Mouse (Mus musculus): ENCODE results near the gene Coro2b. TPM values are rescaled to one million over a fixed set of nuclear protein-coding genes. Genes with fewer than 3 reads are reported as not detected.

Coro2b gene
- polyA plus RNA-seq, 1 experiment from 2014 or later: 35.1 TPM

DNA sequence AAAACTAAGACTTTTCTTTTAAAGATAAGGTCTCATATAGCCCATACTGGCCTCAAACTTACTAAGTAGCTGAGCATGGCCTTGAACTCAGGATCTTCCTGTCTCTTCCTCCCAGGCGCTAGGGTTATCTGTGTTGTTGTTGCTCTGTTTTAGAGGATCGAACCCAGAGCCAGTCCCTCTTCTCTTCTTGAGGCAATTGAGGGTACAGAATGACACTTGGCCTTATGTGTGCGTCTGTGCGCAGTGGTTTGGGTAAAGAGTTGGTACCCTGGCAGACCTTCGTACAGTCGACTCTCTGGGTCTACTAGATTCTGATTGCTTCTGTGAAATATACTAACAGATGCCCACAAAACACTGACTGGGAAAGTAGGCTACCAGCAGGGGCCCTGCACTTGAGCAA lies 114.9 kb downstream of the Coro2b start:
- no peak overlapping the region for H3K27ac ChIP-seq
- H3K4me2 ChIP-seq: no peak overlapping the region
- no peak overlapping the region for H3K9ac ChIP-seq
- peaks cover 4% of the 10 kb centered on the region; the same call in 1 of the 2 replicates for H3K36me3 ChIP-seq (replicated peaks)
- no peak overlapping the region for H3K4me3 ChIP-seq
- no peak for ATAC-seq (replicated peaks)
- H3K9me3 ChIP-seq: no peaks in the 10 kb centered on the region
- no peaks in the 10 kb centered on the region; the same call in 1 of the 2 replicates for H3K4me1 ChIP-seq
- 97% methylated on average over 6 of the region's 6 CpGs for WGBS
- H3K27me3 ChIP-seq (replicated peaks): no peaks in the 10 kb centered on the region

DNA sequence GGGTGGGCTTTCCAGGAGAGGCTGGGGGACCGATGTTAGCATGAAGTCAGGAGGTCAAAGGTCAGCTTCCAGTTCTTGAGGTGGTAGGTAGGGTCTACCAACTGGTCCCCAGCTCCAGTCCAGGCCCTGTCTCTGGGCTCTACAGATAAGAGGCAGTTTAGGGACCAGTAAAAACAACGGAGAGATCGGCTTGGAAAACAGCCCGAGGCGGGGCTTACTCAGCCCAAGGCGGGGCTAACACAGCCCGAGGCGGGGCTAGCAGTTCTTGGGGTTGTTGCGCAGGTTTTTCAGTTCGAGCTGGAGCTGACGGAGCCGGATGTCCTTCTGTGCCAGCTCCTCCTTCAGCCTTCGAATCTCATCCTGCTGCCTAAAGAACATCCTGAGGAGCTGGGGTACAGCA lies 115.8 kb downstream of the Coro2b start:
- H3K27me3 ChIP-seq (replicated peaks): no peaks in the 10 kb centered on the region
- H3K27ac ChIP-seq: no peak overlapping the region
- H3K36me3 ChIP-seq (replicated peaks): peaks cover 4% of the 10 kb centered on the region; the same call in 1 of the 2 replicates
- no peaks in the 10 kb centered on the region for H3K9me3 ChIP-seq
- H3K9ac ChIP-seq: no peak overlapping the region
- no peak for ATAC-seq (replicated peaks)
- 8% methylated on average over 13 of the region's 13 CpGs for WGBS
- H3K4me3 ChIP-seq: no peak overlapping the region
- no peaks in the 10 kb centered on the region; the same call in 1 of the 2 replicates for H3K4me1 ChIP-seq
- 0 out of 2 replicates have a peak overlapping the region, but pooled peaks have one; percentile 3 for H3K4me2 ChIP-seq

DNA sequence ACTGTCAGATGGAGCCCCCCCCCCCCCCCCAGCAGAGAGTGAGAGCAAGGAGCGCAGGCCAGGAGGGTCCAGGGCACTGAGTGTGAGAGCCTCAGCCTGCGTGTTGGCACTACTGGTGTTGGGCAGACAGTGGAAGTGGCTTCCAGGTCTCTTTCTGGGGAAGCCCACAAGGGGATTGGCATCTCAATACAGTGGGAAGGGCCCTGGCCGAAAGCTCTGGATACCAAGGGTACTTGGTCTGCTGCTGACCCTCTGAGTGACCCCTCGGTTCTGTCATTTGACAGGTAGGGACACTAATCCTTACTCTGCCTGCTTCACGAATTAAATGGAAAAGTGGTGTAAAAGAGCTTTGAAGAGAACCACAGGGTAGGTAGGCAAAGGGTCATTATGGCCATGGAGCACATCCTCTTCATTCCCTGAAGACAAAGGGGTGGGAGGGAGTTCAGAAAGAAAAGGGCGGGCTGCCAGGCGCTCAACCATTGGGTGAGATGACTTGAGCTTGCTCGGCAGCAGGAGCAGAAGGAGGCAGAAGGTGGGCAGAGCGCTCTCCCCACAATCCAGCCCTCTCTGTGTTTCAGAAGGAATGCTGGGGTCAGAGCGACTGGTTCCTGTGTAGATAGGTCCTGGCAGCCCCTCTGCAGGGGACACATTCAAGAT lies 116.5 kb downstream of the Coro2b start:
- Histone ChIP-seq H3K27me3 (replicated peaks) (no peaks in the 10 kb centered on the region), H3K4me1 (peaks cover under 1% of the 10 kb centered on the region; the same call in 1 of the 2 replicates), H3K4me2 (0 out of 2 replicates have a peak overlapping the region, but pooled peaks have one; percentile 3), H3K9ac (no peak overlapping the region), H3K9me3 (no peaks in the 10 kb centered on the region), H3K36me3 (replicated peaks) (peaks cover 4% of the 10 kb centered on the region; the same call in 1 of the 2 replicates), H3K27ac (no peak overlapping the region), H3K4me3 (no peak overlapping the region)
- 39% methylated on average over 9 of the region's 10 CpGs for WGBS
- ATAC-seq (replicated peaks): no peak

DNA sequence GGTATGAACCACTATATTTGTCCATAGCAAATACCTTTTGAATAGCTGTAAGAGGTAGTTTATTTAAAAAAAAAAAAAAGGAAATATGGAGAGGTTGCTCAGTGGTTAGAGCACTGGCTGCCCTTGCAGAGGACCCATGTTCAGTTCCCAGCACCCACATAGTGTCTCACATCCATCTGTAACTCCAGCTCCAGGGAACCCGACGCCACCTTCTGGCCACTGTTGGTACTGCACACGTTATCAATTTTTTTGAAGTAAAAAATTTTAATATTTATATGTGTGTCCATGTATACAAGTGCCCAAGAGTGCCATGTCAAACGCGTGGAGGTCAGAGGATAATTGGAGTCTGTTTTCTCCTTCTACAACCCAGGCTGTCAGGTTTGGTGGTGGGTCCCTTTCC lies 118.1 kb downstream of the Coro2b start:
- Histone ChIP-seq H3K9me3 (no peaks in the 10 kb centered on the region), H3K36me3 (replicated peaks) (0 out of 2 replicates have a peak, but pooled peaks cover 4% of the 10 kb centered on the region), H3K4me2 (no peak overlapping the region), H3K4me1 (peaks cover 6% of the 10 kb centered on the region; the same call in 1 of the 2 replicates), H3K27me3 (replicated peaks) (no peaks in the 10 kb centered on the region), H3K4me3 (no peak overlapping the region), H3K27ac (no peak overlapping the region), H3K9ac (no peak overlapping the region)
- WGBS: 66% methylated on average over 5 of the region's 5 CpGs
- ATAC-seq (replicated peaks): no peak

DNA sequence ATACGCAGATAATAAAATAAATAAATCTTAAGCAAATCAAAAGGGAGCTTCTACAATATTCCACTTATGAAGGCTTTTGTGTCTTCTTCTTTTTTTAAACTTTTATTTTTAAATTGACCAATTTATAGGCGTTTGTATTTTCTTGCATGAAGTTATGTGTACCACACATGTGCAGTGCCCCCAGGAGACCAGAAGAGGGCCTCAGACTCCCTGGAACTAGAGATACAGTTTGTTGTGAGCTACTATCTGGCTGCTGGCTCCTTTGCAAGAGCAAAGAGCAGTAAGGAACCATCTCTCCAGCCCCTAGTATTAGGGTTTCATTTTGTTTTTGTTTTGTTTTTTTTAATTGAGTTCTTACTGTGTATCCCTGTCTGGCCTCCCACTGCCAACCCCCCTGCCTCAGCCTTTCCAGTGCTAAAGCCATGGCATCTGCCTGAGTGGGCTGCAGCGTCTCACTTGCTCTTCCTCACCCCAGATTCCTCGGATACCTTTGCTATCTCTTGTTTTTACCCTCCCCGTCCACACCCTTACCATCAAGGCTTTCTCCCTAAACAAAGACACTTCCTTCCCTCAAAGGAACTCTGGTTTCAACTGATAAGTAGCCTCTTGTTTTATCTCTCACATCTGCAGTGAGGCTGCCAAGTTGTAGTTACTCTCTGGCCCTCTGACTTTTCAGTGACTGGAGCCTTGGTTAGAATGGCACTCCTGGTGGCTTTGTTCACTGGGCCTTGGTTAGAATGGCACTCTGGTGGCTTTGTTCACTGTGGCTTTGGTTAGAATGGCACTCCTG lies 129.3 kb downstream of the Coro2b start:
- no peak overlapping the region for H3K4me3 ChIP-seq
- ATAC-seq (replicated peaks): no peak
- no peak overlapping the region for H3K27ac ChIP-seq
- H3K9me3 ChIP-seq: no peaks in the 10 kb centered on the region
- H3K36me3 ChIP-seq (replicated peaks): no peaks in the 10 kb centered on the region
- H3K4me1 ChIP-seq: no peaks in the 10 kb centered on the region
- H3K27me3 ChIP-seq (replicated peaks): no peaks in the 10 kb centered on the region
- WGBS: 84% methylated on average over 5 of the region's 5 CpGs
- H3K4me2 ChIP-seq: no peak overlapping the region
- no peak overlapping the region for H3K9ac ChIP-seq

DNA sequence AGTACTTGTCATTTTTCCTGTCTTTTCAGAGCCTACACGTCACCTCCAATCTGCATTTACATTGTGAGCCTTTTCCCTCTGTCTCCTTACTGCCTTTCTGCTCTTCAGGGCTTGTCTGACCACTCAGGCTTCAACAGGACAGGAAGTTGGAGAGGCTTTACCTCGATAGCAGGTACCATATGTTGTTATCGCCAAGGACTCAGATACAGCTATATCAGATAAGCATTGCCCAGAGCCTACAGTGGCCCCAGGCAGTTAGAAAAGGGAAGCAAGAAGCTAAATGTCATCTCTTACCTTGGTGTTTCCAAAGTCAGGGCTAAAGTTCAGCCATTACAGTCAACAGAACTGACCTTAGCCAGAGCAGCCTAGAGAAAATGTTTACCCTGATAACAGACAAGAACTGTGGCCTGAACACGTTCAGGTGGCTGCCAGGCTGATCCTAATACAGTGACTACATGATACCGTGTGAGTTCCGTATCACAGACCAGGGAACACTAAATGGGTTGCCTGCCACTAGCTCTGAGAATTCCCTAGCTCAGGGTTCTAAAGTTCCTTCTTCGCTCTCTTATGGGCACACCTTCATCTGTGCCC lies 130.3 kb downstream of the Coro2b start:
- Histone ChIP-seq H3K9me3 (no peaks in the 10 kb centered on the region), H3K4me1 (no peaks in the 10 kb centered on the region), H3K27ac (no peak overlapping the region), H3K27me3 (replicated peaks) (no peaks in the 10 kb centered on the region), H3K36me3 (replicated peaks) (no peaks in the 10 kb centered on the region), H3K4me2 (no peak overlapping the region), H3K4me3 (no peak overlapping the region), H3K9ac (no peak overlapping the region)
- no peak for ATAC-seq (replicated peaks)
- 89% methylated on average over 7 of the region's 7 CpGs for WGBS

DNA sequence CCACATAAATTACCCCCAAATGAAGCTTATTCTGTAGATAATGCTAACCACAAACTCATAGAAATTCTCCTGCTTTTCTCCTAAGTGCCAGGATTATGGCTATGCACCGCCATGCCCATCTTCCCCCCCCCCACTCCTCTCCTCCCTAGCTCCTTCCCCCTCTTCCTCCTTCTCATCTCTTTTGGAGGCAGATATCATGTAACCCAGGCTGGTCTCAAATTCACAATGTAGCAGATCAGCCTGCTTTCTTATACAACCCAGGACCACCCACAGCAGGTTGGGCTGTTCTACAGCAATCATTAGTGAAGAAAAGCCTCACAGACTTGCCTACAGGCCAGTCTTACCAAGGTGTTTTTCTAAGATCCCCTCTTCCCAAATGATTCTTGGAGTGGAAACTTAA lies 135.3 kb downstream of the Coro2b start:
- no peaks in the 10 kb centered on the region for H3K36me3 ChIP-seq (replicated peaks)
- H3K27me3 ChIP-seq (replicated peaks): no peaks in the 10 kb centered on the region
- no peak overlapping the region for H3K9ac ChIP-seq
- 57% methylated on average over 1 of the region's 1 CpGs for WGBS
- H3K9me3 ChIP-seq: no peaks in the 10 kb centered on the region
- no peak overlapping the region for H3K4me2 ChIP-seq
- H3K4me3 ChIP-seq: no peak overlapping the region
- ATAC-seq (replicated peaks): no peak
- H3K4me1 ChIP-seq: peaks cover 5% of the 10 kb centered on the region; the same call in 1 of the 2 replicates
- H3K27ac ChIP-seq: no peak overlapping the region

DNA sequence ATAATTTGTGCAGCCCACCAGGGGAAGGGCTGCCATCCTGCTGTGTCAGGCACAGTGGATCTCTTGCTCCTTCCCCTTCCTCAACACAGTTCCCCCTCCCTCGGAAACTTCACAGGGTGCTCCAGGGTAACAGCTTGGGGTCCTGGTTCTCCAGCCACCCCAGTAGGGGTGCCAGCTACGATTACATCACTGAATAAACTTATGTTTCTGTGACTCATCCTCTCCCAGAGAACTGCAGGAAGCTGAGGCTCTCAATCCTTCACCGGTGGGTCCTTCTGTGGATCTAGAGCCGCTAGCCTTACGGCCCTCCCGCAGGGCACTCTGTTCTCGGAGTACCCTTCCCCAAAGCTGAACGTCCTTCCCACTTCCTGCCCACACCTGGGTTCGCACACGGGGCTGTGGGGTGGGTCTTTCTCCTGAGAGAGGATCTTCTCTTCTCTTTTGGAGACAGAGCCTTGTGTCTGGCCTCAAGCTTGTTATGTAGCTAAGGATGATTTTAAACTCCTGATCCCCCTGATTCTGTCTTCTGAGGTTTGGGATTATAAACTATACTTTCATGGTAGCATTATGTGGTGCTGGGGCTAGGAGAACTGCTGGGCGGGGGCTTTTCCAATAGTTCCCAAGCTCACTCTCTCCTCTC lies 136.2 kb downstream of the Coro2b start:
- no peak for ATAC-seq (replicated peaks)
- H3K27ac ChIP-seq: no peak overlapping the region
- H3K9ac ChIP-seq: no peak overlapping the region
- no peaks in the 10 kb centered on the region for H3K9me3 ChIP-seq
- no peak overlapping the region for H3K4me2 ChIP-seq
- H3K4me3 ChIP-seq: no peak overlapping the region
- 70% methylated on average over 11 of the region's 11 CpGs for WGBS
- no peaks in the 10 kb centered on the region for H3K36me3 ChIP-seq (replicated peaks)
- peaks cover 5% of the 10 kb centered on the region; the same call in 1 of the 2 replicates for H3K4me1 ChIP-seq
- H3K27me3 ChIP-seq (replicated peaks): no peaks in the 10 kb centered on the region

DNA sequence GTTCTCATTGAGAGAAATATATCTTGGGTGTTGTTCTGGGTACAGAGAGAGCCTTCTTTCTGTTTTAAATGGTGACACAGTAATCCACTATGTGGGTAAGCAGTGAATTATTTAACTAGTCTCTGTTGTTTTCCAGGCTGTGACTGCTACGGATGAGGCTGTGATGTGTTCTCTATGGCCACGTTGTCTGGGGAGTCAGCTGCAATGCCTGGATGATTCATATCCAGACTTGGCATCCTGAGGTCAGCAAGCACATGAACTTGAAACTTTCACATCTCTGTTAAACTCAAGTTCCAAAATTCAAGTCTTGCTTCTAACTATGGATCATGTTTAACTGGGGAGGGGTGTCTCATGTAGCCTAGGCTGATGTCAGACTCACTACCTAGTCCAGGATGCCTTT lies 142.7 kb downstream of the Coro2b start:
- 72% methylated on average over 2 of the region's 2 CpGs for WGBS
- Histone ChIP-seq H3K4me3 (no peak overlapping the region), H3K4me2 (no peak overlapping the region), H3K27ac (no peak overlapping the region), H3K36me3 (replicated peaks) (no peaks in the 10 kb centered on the region), H3K9ac (no peak overlapping the region), H3K9me3 (no peaks in the 10 kb centered on the region), H3K27me3 (replicated peaks) (no peaks in the 10 kb centered on the region), H3K4me1 (peaks cover 3% of the 10 kb centered on the region; the same call in 1 of the 2 replicates)
- no peak for ATAC-seq (replicated peaks)

DNA sequence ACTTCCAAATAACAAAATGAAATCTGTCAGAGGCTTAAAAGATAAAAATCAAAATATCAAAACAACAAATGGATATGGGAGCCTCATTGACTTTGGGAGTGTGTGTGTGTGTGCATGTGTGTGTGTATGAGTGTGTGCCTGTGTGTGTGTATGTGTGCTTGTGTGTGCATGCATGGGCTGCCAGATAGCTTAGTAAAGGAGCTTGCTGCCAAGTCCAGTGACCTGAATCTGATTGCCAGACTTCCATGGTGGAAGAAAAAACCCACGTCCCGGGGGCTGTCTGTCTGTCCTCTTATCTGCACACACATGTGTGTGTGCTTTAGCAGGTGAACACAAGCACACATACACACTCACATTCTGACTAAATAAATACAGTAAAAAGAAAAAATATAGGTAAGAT lies 143.3 kb downstream of the Coro2b start:
- Histone ChIP-seq H3K27me3 (replicated peaks) (no peaks in the 10 kb centered on the region), H3K4me2 (no peak overlapping the region), H3K36me3 (replicated peaks) (no peaks in the 10 kb centered on the region), H3K4me1 (peaks cover 3% of the 10 kb centered on the region; the same call in 1 of the 2 replicates), H3K9ac (no peak overlapping the region), H3K4me3 (no peak overlapping the region), H3K9me3 (no peaks in the 10 kb centered on the region), H3K27ac (no peak overlapping the region)
- 60% methylated on average over 2 of the region's 2 CpGs for WGBS
- no peak for ATAC-seq (replicated peaks)

DNA sequence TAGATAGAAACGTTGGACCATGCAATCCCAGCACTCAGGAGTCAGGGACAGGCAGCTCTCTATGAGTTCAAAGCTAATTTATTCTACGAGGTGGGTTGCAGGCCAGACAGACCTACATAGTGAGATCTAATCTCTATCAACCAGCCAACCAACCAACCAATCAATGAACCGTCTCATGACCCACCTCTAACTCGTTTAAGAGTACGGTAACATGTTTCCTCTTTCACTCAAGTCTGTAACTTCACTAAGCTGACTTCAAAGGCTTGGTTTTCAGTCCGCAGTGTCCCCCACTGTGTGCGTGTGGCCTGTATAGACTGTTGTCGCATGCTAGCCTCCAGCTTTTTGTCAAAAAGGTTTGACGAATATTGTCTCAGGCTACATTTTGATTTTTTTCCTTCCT lies 147.1 kb downstream of the Coro2b start:
- Histone ChIP-seq H3K4me3 (no peak overlapping the region), H3K9me3 (no peaks in the 10 kb centered on the region), H3K4me1 (peaks cover 3% of the 10 kb centered on the region; the same call in 1 of the 2 replicates), H3K36me3 (replicated peaks) (no peaks in the 10 kb centered on the region), H3K27me3 (replicated peaks) (no peaks in the 10 kb centered on the region), H3K4me2 (no peak overlapping the region), H3K27ac (no peak overlapping the region), H3K9ac (no peak overlapping the region)
- WGBS: 52% methylated on average over 9 of the region's 9 CpGs
- ATAC-seq (replicated peaks): no peak

Data from midbrain, embryonic 15.5 days (tissue).